Mouse (Mus musculus): Measurements from ENCODE around the gene Nsmce4a. TPM values are rescaled to one million over a fixed set of nuclear protein-coding genes. Genes with fewer than 3 reads are reported as not detected.
A peak's percentile ranks its signal among the peaks of the same experiment; 100 is the strongest.

Gene Nsmce4a
- polyA plus RNA-seq, 1 experiment from 2014 or later, result 145 TPM

DNA sequence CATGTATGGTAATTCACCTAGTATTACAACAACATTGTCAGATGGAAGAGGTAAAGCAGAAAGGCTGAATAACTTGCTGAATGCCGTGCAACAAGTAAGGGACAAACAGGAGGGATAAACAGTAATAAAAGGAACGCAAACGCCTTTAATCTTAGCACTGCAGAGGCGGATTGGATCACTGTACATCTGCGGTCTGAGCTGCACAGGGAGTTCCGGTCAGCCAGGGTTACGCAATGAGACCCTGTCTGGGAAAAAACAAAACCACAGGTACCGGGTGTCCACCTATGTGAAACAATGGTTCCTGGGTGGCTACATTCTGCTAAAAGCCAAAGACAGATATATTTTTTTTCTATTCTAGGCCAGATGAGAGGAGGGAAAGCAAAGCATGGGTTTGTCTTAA is 49.5 kb downstream of the Nsmce4a start:
- no peak overlapping the region for H3K4me2 ChIP-seq (replicated peaks)
- no peak overlapping the region for H3K27ac ChIP-seq
- no peak for ATAC-seq (ENCODE audit: low FRiP score)
- no peaks in the 10 kb centered on the region for H3K9me3 ChIP-seq (replicated peaks)
- no peaks in the 10 kb centered on the region for H3K27me3 ChIP-seq
- 92% methylated on average over 8 of the region's 8 CpGs for WGBS
- no peak overlapping the region for H3K9ac ChIP-seq
- no peak overlapping the region for H3K4me3 ChIP-seq
- H3K36me3 ChIP-seq, result no peaks in the 10 kb centered on the region
- H3K4me1 ChIP-seq, result peaks cover 6% of the 10 kb centered on the region

DNA sequence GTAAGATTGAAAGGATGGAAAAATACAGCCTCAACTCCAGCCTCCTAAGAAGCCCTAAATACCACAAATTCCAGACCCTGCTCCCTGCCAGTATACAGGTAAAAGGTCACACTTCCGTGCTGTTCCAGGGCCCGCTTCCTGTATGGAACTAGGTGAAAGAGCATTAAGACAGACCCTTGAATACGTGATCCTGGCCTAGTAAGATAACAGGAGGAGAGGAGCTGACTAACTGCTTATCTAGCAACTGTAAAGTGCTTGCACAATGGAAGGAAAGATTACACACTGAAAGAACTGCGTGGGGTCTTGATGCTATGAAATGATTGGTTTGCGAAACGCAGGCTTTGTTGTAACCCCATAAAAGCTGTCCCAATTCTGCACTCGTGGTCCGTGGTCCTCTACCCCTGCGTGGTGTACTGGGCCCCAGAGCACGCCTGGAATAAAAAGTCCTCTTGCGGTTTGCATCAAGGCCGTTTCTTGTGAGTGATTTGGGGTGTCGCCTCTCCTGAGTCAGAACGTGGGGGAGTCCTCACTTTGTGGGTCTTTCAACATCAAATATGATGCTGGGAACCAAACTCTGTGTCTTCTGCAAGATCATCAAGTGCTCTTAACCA is 52.0 kb downstream of the Nsmce4a start:
- Histone ChIP-seq H3K27me3 (no peaks in the 10 kb centered on the region), H3K36me3 (no peaks in the 10 kb centered on the region), H3K4me1 (peaks cover 19% of the 10 kb centered on the region), H3K4me2 (replicated peaks) (no peak overlapping the region), H3K9ac (no peak overlapping the region), H3K4me3 (no peak overlapping the region), H3K9me3 (replicated peaks) (no peaks in the 10 kb centered on the region), H3K27ac (no peak overlapping the region)
- WGBS, result 90% methylated on average over 14 of the region's 14 CpGs
- no peak for ATAC-seq (ENCODE audit: low FRiP score)

DNA sequence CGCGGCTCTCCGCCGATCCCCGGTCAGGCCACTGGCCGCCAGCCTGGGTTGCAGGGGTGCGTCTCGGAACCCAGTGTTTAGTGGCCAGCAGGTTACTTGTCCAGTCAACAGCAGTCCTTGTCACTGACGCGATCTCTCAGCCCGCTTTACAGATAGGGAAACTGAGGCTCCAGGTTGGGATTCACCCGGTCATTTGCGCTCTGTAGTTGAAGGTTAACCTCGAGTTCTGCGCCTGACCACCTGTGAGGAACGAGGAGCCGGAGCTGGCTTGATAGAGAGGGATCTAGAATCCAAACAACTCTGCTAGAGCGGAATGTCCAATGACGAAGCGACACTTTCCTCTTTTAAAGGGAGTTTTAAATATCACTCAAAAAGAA is 52.9 kb downstream of the Nsmce4a start, which contains the start of gene Ate1:
Gene Ate1 (minus strand): TSS at position 321 of the 377 bp plus-strand sequence.
- 23% methylated on average over 20 of the region's 20 CpGs for WGBS
- peaks cover 19% of the 10 kb centered on the region for H3K4me1 ChIP-seq
- peak within 1 kb of the TSS; percentile 76 for H3K4me2 ChIP-seq (replicated peaks)
- H3K9ac ChIP-seq, result peak within 1 kb of the TSS; percentile 94
- no peaks in the 10 kb centered on the region for H3K9me3 ChIP-seq (replicated peaks)
- H3K4me3 ChIP-seq, result peak within 1 kb of the TSS; percentile 79
- peak within 1 kb of the TSS; percentile 96 for H3K27ac ChIP-seq
- no peak for ATAC-seq (ENCODE audit: low FRiP score)
- H3K36me3 ChIP-seq, result peaks cover 5% of the 10 kb centered on the region; the same call in 1 of the 2 replicates
- no peaks in the 10 kb centered on the region for H3K27me3 ChIP-seq

DNA sequence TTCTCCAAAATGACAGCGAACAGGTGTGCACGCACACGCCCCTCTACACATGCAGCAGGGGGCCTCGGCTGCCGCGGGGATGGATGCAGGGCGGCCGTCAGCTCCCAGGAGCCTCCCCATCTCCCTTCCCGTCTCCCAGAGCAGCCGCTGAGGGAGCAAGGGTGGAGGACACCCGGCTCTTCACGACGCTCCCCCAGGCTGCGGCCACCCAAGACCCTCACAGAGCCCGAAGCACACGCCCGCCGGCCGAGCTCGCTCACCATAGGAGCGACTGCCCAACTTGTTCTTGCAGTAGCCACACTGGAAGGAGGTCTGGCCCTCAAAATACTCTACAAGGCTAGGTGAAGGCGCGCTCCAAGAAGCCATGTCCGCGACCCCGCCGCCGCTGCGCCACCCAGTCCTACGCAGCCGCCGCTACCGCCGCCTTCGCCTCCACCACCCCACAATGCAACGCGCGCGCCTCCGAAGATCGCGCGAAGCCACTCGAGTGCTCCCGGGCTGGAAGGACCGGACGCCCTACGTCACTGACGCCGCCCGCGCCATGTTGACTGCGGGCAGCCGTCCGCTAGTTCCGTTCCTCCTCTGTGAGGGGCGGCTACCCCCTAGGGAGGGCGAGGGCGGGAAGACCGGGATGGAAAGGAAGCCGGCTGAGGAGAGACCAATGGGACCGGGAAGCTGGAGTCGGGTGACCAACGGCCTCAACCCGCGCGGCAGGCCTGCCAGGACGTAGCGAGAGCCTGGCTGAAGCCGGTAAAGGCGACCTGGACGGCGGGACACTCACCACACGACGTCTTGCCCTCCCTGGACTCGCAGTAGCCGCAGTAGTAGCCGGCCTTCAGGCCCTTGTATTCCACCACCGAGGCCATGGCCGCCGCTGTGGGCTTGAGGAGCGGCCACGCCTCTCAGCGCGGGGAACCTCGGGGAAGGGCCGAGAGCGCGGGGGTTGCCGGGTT is 53.5 kb downstream of the Nsmce4a start:
- ATAC-seq (ENCODE audit: low FRiP score), result peak; percentile 97
- Histone ChIP-seq H3K36me3 (peaks cover 10% of the 10 kb centered on the region; the same call in 1 of the 2 replicates), H3K4me3 (peak overlapping the region; percentile 79), H3K27me3 (no peaks in the 10 kb centered on the region), H3K27ac (peak overlapping the region; percentile 96), H3K9ac (peak overlapping the region; percentile 94), H3K9me3 (replicated peaks) (no peaks in the 10 kb centered on the region), H3K4me1 (peaks cover 19% of the 10 kb centered on the region), H3K4me2 (replicated peaks) (peak overlapping the region; percentile 76)
- WGBS, result under 1% methylated on average over 90 of the region's 90 CpGs

DNA sequence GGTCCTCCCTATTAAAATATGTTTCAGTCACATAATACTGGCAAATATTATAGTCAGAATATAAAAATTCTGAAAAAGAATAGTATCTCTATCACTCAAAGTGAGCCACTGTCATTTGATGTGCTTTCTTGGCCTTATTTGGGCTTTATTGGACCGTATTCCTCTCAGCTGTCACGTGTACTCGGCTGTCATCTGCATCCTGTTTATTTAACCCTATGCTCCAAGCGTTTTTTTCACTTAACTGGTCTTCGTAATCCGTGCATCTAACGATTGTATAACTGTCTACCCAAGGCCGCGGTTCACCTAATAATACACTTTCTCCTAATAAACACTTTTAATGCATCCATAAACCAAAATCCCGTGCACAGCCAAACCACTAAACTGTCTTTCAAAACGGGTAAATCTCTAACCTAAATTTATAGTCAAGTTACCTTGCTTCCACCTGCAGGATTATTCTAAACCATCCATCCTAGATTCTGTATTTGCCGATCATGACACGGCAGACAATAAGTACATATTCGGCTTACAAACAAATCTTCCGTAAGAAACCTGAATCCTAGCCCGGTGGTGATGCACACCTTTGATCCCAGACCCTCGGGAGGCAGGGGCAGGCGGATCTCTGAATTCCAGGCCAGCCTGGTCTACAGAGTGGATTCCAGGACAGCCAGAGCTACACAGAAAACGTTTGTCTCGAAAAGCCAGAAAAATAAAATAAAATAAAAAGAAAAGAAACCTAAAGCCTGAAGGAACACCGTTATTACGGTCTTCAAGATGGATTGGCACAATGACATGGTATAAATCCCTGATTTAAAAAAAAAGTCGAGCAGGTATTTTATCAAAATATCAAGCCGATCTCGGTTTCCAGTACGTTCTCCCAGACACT is 54.5 kb downstream of the Nsmce4a start:
- Histone ChIP-seq H3K27ac (peak overlapping the region; percentile 96), H3K4me3 (peak overlapping the region; percentile 79), H3K27me3 (no peaks in the 10 kb centered on the region), H3K4me2 (replicated peaks) (peak overlapping the region; percentile 76), H3K9me3 (replicated peaks) (no peaks in the 10 kb centered on the region), H3K4me1 (peaks cover 19% of the 10 kb centered on the region), H3K9ac (peak overlapping the region; percentile 94), H3K36me3 (peaks cover 14% of the 10 kb centered on the region; the same call in 1 of the 2 replicates)
- 43% methylated on average over 26 of the region's 26 CpGs for WGBS
- no peak for ATAC-seq (ENCODE audit: low FRiP score)

DNA sequence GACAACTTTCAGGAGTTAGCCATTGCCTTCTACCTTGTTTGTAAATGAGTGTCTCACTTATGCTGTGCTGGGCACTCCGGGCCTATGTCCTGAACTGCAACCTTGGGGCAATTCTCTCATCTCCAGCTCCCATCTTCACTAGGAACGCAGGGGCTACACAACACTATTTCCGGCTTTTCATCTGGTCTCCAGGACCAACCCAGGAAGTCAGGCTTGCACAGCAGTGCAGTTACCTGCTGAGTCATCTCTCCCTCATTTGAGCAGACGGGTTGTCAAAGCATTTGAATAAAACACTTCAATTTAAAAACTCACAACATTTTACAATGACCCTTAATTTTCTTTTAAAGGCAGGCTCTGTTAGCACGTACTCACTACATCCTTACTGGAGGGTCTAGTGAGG is 62.7 kb downstream of the Nsmce4a start:
- Histone ChIP-seq H3K4me1 (no peaks in the 10 kb centered on the region), H3K4me2 (replicated peaks) (no peak overlapping the region), H3K9ac (no peak overlapping the region), H3K9me3 (replicated peaks) (no peaks in the 10 kb centered on the region), H3K27me3 (no peaks in the 10 kb centered on the region), H3K27ac (no peak overlapping the region), H3K4me3 (no peak overlapping the region), H3K36me3 (peaks cover 60% of the 10 kb centered on the region)
- ATAC-seq (ENCODE audit: low FRiP score), result no peak
- WGBS, result 94% methylated on average over 5 of the region's 5 CpGs

DNA sequence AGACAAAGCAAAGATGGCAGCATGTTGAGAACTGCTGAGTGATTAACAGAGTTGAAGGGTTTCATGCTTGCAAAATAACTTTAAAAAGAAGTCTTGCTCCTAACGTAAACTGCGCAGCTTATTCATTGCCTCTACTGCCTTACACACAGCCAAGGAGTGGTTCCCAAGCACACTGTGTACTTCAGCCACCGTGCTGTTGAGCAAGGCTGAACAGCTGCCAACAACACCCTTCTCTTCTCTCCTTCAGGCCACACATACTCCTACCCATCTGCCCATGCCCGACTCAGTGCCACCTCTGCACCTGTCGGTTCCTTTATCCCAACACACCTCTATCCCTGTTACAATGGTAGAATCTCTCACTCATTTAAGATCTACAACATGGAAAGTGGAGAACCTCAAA is 69.9 kb downstream of the Nsmce4a start:
- ATAC-seq (ENCODE audit: low FRiP score), result no peak
- 96% methylated on average over 5 of the region's 5 CpGs for WGBS
- Histone ChIP-seq H3K27ac (no peak overlapping the region), H3K9ac (no peak overlapping the region), H3K36me3 (peaks cover 49% of the 10 kb centered on the region), H3K27me3 (no peaks in the 10 kb centered on the region), H3K4me1 (no peaks in the 10 kb centered on the region), H3K4me3 (no peak overlapping the region), H3K4me2 (replicated peaks) (no peak overlapping the region), H3K9me3 (replicated peaks) (no peaks in the 10 kb centered on the region)

DNA sequence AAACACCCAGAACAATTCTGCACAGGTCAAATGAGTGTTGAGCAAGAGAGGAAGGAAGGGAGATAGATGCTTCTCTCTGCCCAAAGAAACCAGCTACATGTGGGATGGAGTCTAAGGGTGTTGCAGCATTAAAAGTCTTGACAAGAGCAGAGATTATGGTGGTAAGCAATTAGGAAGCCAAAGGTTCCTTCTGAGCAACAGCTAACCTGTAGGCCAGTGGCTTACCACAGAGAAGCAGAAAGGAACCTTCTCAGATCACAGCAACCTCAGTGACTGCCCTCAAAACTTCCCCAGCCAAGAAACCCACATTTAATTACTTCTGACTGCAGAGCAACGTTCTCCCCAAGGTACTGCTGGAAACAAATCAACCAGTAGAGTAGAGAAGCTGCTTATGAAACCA is 71.4 kb downstream of the Nsmce4a start:
- Histone ChIP-seq H3K9ac (no peak overlapping the region), H3K27ac (no peak overlapping the region), H3K4me2 (replicated peaks) (no peak overlapping the region), H3K4me1 (no peaks in the 10 kb centered on the region), H3K36me3 (peaks cover 38% of the 10 kb centered on the region), H3K27me3 (no peaks in the 10 kb centered on the region), H3K4me3 (no peak overlapping the region), H3K9me3 (replicated peaks) (no peaks in the 10 kb centered on the region)
- ATAC-seq (ENCODE audit: low FRiP score), result no peak
- WGBS, result 78% methylated on average over 1 of the region's 1 CpGs

DNA sequence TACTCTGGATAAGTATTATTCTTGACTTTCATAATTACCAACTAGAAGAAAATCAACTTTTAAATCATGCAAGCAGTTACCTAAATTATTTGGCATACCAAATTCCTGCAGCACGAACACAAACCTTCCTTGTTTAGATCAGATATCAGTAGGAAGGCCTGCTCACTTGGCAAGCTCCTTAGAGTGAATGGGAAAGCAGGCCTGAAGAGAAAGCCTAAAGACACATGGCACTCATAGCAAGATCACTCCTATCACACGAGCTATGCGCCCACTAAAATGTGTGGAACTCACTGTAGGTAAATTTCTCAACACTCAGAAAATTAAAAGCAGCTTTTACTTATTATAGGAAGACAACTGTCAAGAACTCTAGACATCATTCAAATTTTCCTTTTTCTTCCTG is 79.6 kb downstream of the Nsmce4a start:
- Histone ChIP-seq H3K9me3 (replicated peaks) (no peaks in the 10 kb centered on the region), H3K27ac (no peak overlapping the region), H3K4me2 (replicated peaks) (no peak overlapping the region), H3K4me1 (no peaks in the 10 kb centered on the region), H3K9ac (no peak overlapping the region), H3K36me3 (peaks cover 11% of the 10 kb centered on the region; the same call in 1 of the 2 replicates), H3K4me3 (no peak overlapping the region), H3K27me3 (no peaks in the 10 kb centered on the region)
- ATAC-seq (ENCODE audit: low FRiP score), result no peak
- 95% methylated on average over 3 of the region's 3 CpGs for WGBS

DNA sequence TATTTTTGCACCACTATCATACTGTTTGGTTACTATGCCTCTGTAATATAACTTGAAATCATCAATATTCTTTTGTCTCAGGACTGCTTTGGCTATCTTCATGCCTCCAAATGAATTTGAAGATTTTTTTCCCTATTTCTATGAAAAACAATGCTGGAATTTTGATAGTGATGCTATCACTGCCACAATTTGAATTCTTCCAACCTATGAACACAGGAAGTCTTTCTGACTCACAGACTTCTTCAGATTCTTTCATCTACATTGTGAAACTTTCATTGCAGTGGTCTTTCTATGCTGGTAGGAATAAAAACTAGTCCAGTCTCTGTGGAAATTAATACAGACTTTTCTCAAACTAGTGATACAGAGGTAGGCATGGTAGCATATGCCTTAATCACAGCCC is 80.9 kb downstream of the Nsmce4a start:
- no peak for ATAC-seq (ENCODE audit: low FRiP score)
- Histone ChIP-seq H3K9me3 (replicated peaks) (0 out of 2 replicates have a peak, but pooled peaks cover 3% of the 10 kb centered on the region), H3K27me3 (no peaks in the 10 kb centered on the region), H3K4me3 (no peak overlapping the region), H3K9ac (no peak overlapping the region), H3K27ac (no peak overlapping the region), H3K4me1 (no peaks in the 10 kb centered on the region), H3K36me3 (peaks cover 20% of the 10 kb centered on the region), H3K4me2 (replicated peaks) (no peak overlapping the region)

All from hindbrain, embryonic 12.5 days (tissue).